Mouse (Mus musculus): ENCODE measurements around the gene Aurkb.

DNA sequence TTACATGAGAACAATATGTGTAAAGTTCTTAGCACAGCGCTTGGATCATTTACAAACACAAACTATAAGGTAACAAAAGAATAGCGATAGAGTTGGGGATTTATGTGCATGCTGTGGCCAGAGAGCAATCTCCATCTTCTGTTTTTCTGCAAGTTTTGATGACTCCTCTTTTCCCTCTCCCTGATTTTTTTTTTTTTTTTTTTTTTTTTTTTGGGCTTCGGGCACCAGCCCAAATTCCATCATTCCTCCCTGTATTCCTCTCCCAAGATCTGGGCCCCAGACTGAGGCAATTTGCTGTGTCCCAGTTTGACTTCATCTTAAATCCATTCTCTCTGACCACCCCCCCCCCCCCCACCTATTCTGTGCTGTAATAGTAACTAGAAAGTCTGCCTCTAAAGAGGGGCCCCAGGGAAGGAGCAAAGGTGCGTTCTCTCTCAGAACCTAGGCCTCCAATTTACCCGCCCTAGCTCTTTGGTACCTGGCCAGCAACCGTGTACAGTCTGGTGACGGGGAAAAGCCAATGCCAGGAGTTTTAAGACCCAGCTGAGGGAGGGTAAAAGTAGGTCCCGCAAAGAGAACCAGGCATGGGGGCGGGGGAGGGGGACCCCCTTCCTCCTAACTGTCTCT lies 51.0 kb downstream of the Aurkb start:
- TF ChIP-seq CTCF (IDR thresholded peaks at IDR 0.05; ENCODE audit: extremely low read depth, insufficient read depth, insufficient read length, insufficient replicate concordance) (no peak), POLR2A (IDR thresholded peaks at IDR 0.05; ENCODE audit: low read depth, low read length) (no peak)
